Mouse (Mus musculus): ENCODE measurements around the gene Inha.

Gene Inha

DNA sequence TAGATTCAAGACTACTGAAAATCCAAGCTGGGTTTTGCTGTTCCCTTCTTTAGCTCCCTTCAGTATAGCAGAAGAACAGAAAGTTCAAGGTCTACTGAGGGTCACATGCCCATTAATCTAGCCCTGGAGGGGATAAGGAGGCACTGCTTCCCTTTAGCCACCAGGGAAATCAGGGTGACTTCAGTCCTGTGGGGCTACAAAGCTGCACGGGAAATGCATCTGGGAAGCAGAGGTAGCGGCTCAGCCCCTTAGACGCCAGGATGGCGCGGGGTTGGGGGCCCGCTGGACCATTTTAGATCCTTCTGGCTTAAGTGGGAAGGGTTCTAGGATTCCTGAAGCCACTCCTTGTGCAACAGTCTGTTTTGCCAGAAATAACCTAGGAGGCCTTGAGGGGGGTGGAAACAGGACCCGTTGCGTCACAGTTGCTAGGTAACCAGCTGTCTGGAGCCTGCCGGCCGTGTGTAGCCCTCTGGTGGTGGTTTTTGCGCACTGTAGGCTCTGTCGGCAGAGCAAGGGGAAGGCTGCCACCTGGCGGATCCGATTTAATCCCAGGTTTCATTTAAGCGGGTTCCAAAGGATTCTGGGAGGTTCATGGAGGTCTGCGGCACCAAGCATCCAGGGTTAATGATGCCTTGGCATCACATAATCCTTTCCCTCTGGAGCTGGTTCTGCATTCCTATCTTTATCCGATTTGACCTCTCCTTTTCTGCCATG is 52.5 kb downstream of the Inha start:
- DNase-seq = peak; percentile 91
